Mouse (Mus musculus) mouse embryonic stem cell (cell line): ENCODE data around the gene Glt6d1.
"Not testable (repeated sequence)": the region's sequence is repeated elsewhere in the genome, so short reads cannot be mapped to it uniquely, and the experiment has no call there.

Experiments used
- in situ Hi-C, 2 experiments: fragments of 300-500 bp; cut with MboI; formaldehyde crosslinking; loops; 1 replicate in 1 of 2; 3 replicates in 1 of 2; pipeline ENCODE4 v1.14.3; 2019 to 2020; ENCODE audit warnings: low sequenced_read_pairs in 2 of 2, low pct_unique_long_range_greater_than_20kb in 1 of 2, mixed read lengths in 1 of 2; ENCODE audit not compliant: unreplicated experiment in 1 of 2

The Glt6d1 gene

DNA sequence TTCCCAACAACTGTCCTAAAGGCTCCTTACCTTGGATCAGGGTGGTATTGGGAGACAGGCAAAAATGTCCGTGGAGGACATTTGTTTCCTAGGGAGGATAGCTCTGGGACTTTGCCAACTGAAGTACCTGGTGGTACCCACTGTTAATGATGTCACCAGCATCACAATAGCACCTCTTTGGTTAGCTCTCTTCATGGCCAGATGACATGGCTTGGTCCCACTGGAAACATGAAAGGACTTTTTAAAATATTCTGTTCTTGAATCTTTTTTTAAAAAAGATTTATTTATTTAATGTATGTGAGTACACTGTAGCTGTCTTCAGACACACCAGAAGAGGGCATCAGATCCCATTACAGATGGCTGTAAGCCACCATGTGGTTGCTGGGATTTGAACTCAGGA lies at the start of gene Glt6d1:
TSS of gene Glt6d1 (minus strand) at position 101 of the 400 bp plus-strand sequence.
- in situ Hi-C loops, result not testable (repeated sequence)

DNA sequence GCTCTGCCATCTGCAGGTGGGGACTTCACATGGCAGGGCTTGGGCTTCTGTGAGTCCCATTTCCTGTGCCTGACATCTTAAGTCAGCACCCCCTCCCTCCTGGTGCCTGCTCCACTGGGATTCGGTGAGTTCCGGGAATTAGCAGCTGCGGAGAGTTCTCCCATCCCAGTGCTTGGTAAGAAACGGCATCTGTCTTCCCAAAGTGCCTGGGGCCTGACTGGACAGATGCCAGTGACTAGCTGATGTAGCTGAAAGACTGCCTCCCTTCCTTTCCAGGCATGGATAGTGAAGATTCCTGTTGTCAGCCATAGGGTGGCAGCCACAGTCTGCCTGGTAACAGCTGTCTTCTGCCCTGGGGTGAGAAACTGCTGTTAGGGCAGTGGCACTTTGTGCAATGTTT lies 49.8 kb upstream of the Glt6d1 start:
- in situ Hi-C loops, result no loop called here

DNA sequence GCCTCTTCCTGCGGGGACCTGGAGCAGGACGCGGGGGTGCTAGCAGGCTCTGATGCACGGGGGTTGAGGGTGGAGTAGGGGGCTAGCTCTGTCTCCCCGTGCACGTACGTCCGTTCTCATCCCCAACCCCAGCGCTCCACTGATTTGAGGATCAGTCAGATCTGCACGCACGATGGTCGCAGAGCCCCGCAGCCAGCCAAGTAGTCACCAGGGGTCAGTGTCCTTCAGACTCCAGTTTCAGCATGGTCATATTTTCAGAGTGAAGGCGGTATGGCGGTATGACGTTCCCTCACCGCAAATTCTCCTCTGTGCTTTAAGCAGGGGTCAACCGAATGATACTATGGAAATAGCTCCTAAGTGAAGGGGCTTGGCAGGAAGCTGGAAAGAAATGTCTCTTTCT lies 48.6 kb upstream of the Glt6d1 start:
- in situ Hi-C loops, result no loop called here

DNA sequence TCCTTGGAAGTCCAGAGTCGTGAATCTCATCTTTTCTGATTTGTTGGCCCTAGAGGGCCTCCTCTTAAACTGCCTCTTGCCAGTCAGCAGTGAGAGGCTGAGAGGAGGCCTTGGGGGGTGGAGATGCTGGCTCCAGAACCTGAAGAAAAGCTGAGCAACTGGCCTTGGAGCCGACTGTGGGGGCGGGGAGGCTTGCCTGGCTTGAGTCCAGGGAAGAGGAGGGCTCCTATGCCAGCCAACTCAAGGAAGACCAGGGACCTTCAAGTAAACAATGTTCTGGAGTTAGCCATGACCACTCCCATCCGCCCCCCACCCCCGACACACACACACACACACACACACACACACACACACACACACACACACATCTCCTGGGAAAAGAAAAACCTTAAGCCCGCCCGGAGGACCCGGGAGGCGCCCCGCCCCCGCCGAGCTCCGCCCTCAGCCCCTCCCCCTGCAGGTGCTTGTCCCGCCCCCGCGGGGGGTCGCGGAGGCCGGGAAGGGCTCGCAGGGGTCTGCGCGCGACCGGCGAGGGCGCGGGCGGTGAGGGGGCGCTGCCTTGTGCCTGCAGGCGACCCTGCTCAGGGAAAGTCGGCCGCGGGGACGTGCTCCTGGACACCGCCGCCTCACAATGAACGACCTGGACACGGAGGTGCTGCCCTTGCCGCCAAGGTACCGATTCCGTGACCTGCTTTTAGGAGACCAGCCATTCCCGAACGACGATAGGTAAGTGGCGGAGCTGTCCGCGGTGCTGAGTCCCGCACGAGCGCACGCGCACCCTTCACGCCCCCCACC lies 47.9 kb upstream of the Glt6d1 start, which contains the start of gene Kcnt1:
TSS of gene Kcnt1 (plus strand) at position 398 of the 795 bp plus-strand sequence.
- in situ Hi-C loops, result no loop called here

DNA sequence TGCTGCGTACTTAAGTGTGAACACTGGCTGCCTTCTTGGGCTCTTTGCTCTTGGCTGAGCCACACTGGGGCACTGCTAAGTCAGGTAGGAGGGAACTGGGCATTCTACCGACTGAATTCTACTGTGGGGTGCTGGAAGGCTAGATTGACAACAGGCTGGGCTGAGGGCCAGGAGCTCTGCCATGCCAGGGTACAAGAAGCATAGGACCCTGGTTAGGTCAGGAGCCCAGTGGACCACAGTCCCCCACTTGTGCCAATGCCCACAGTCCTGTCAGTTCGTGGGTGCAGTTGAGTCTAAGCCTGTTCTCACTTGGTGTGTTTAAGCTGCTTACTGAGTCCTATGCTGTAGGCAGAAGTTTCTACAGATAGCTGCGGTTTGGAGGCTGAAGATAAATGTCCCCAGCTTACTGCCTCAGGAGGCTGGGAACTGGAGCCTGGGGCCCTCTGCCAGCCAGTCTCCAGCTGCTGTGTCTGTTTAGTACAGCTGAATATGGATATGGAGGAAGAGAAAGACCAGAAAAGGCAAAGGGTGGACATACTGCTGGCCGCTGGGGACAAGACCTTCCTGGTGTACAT lies 47.1 kb upstream of the Glt6d1 start:
- in situ Hi-C loops, result no loop called here

DNA sequence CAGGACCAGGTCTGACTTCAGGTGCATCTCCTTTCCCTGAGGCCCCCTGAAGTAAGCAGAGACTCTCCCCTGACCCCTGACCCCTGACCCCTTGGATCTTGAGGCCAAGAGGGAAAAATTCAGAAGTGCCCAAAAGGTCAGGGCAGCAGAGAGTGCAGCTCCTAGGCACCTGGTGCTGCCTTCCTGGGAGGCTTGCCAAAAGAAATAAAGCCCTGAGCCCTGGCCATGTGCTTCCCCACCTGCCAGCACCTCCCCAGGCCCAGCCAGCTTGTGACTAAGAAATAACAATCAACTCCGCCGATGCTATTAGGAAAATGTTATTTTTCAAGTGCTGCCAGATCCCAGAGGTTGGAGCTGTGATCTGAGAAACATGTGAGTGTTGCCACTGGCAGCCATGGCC lies 46.4 kb upstream of the Glt6d1 start:
- in situ Hi-C loops, result no loop called here

DNA sequence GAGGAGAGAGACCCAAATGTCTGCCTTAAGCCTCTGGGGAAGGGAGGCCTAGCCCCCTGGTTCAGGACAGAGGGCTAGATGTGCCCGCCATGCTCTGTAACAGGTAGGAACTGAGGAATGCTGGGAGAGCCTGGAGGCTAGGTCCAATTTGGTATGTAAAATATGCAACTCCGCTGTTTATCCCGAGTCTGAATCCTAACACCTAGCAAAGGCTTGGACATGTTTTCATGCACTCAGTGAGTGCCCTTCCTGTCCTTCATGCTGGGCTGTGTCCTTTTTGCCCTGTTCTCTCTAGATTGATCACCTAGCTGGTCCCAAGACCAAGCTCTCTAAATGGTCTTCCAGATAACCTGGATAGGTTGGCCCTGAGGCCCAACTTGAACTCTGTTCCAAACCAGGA lies 44.2 kb upstream of the Glt6d1 start:
- in situ Hi-C loops, result no loop called here

DNA sequence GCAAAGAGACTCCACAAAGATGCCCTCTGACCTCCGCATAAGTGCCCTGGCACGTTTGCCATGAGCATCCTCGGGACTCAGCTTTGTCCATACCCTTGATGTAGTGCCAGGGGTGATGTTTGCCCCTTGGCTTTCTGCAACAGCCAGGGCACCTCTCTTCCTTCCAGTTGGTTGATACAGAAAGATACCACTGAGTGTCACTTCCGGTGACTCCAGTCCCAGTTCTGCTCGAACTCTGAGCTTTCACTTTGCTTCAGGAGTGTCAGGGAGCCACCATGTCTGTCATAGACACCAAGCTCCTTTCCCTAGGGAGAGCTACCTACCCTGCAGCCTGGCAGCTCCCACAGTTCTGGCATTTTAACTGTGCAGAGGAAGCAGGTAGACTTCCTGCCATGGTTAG lies 38.4 kb upstream of the Glt6d1 start:
- in situ Hi-C loops, result no loop called here

DNA sequence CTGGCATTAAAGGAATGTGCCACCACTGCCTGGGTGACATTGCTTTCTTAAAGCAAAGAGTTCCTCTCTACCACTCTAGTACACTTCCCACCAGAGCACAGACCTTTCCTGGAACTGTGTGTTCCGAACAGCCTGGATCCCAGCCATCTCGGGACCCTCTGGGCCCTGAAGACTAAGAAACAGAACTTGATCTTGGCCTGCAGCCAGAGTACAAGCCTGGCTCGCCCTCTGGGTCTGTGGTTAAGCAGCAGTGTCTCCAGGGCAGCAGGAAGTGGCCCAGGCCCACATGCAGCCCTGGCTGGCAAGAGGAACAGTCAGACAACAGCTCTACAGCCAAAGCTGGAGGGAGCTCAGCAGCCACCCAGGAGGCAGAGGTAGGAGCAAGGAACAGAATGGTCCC lies 37.0 kb upstream of the Glt6d1 start:
- in situ Hi-C loops, result no loop called here

DNA sequence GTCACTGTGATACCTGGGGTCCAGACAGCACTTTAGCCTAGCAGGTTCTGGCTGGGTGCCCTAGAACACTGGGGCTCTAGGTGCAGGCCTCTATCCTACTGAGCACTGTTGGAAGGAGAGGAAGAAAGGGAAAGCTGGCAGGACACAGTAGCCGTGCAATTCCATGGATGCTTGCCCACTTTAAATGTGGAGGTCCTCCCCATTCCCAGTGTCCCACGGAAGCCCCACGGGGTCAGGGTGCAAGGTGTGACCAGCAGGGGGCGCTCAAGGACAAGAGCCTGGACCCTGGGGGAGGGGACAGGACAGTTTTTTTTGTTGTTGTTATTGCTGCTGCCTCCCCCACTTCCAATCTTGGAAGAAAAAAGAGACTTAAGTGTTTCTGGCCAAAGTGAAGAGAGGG lies 34.7 kb upstream of the Glt6d1 start:
- in situ Hi-C loops, result no loop called here

DNA sequence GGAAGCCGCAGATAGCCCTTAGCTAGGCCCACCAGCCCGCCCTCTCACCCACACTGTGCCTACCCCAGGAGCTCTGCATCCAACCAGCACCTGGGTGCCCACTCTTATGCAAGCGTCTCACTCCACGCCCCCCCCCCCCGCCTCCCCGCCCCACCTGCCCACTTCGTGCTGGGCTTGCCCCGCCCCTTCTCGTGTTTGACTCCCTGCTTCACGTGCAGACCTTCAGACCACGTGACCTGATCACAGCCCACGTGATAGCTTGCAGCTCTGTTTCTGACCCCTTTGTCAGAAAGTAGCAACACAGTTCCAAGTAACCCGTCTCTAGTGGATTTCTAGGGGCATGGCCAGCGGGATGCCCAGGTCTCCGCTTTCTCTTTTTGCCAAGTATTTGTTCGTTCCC lies 31.6 kb upstream of the Glt6d1 start, which contains the start of gene Sohlh1:
TSS of gene Sohlh1 (minus strand) at position 23 of the 400 bp plus-strand sequence.
- in situ Hi-C loops, result no loop called here

DNA sequence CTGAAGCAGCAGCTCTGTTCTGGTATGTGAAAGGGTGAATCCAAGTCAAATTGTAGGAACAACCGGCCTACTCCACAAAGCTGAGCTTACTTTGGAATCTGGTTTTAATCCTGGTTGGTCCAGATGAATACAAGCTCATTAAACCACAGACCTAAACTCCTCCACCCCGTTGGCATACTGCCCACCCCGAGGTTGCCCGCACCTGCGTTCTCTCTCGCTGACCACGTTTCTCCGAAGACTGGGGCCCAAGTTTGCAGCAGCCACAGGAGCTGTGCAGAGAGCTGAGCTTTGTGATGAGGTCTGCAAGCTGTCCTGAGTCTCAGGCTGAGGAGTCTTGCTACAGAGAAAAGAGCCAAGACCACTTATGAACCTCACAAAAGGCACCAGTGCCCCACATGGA lies 30.9 kb upstream of the Glt6d1 start:
- in situ Hi-C loops, result no loop called here

DNA sequence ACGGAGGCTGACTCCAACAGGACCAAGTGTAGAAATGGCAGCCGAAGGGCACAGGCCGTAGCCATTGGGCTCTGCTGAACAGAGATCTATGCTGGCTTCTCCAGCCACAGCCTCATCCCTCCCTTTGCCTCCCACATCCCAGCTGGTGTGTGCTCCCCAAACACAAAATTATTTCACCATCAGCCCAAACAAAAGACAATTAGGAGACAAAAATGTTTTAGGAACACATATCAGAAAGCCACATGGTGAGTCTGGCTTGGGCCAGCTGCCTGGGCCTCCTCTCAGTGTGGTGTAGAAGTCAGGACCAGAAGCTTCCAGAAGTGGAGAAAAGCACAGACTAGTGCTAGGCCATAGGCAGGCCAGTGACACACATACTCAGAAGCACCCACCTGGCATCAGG lies 28.4 kb upstream of the Glt6d1 start:
- in situ Hi-C loops, result no loop called here

DNA sequence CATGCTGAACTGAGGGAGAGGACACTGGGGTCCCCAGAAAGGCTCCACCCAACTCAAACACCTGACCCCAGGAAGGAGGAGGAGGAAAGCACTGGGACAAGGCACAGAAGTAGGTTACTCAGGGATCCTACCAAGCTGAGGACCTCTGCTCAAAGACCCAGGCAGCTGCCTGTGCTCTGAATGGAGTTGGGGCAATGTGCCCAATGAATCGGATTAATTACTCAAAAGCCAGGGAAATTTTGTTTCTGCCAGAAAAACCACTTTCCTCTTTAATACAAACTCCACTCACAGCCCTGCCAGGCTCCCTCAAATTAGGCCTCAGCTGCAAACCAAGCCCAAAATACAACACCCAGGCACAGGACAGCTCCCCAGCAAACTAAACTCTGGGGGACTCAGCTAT lies 27.1 kb upstream of the Glt6d1 start:
- in situ Hi-C loops, result no loop called here

DNA sequence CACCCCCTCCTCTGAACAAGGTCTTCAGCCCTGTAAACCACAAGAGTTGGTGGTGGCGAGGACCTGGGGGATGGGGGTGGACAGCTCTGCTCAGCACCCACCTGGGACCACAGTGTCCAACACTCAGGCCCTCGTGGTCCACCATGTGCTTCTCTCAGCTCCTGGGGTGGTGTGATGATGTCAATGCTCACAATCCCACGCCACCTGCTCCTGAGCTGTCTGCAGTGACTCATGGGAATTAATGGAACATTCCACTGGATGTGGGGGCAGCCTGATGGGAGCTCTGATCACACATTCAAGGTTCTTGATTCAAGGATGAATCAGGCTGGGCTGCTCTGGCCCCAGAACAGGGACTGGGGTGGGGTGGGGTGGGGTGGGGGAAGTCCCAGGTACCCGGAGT lies 26.5 kb upstream of the Glt6d1 start:
- in situ Hi-C loops, result no loop called here

DNA sequence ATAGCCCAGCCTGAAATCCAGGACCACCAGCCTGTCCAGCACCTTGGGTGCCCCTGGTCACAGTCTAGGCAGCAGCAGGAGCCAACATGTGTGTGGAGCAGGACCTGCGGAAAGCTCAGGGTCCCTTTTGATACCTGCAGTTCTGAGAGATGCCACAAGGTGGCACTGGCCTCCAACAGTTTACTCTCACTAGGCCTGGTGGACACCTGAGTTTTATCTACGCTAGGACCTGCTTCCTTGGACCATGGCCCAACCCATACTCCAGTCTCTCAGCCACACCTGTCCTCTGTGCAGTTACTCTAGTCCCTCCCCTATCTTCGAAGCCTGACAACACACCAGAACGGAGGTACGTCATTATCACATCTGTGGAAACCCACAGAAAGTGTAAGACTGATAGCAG lies 20.6 kb upstream of the Glt6d1 start:
- in situ Hi-C loops, result no loop called here

DNA sequence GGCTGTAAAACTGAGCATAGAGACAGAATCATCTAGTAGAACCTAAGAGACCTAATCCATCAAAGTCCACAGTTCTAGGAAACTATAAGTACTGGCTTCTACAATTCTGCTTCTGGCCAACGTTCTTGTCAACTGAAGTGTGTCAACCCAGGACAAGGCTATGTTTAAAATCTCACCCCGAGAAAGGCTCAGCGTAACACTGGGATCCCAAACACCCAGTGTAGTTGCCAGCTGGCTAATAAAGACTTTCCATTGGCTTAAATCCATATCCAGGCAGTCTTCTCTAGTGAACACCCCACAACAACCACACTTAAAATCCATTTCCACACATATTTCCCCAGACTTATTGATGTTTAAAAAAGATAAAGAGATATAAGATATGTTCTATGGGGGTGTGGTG lies 15.1 kb upstream of the Glt6d1 start:
- in situ Hi-C loops, result no loop called here

DNA sequence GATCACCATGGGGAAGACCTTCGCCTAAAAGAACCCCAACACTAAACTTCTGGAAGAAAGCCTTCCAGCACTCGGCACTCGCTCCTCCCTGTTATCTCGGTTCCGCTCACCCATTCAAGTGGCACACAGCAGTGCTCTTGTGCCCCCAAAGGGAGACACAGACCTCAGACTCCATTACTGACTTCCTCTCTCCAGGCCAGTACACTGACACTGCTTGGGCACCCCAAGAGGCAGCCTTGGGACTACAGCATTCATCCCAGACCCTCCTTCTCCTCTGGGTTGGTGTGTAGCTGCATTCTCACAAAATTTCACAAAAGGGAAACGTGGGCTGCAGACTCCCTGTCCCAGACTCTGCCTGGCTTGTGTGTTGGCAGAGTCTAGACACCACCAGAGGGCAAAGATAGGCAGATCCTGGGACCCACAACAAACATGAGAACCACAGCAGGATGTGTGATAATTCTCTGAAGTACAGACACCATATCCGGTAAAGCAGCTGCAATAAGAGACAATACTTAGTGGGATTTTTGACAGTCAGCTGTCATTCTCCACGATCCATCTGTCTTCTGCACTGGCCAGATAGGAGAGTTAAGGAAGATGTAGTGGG lies 12.8 kb upstream of the Glt6d1 start:
- in situ Hi-C loops, result no loop called here

DNA sequence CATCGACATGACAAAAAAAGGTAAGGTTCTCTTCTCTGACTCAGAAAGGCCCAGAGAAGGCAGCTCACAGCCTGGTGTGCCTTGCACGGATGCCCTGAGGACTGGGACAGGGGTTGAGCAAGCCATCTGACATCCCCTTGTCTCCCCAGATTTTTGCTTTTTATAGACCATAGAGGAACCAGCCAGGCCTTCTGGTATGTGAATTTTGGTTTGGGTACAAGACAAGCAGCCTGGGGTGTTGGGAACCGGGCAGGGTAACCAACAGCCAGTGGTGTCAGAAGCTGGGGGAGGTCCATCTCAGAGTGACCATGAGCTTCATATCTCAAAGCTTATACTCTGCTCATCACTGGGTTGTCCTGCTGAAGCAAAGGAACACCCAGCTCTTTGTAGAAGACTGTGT lies 9.1 kb upstream of the Glt6d1 start:
- in situ Hi-C loops, result no loop called here

DNA sequence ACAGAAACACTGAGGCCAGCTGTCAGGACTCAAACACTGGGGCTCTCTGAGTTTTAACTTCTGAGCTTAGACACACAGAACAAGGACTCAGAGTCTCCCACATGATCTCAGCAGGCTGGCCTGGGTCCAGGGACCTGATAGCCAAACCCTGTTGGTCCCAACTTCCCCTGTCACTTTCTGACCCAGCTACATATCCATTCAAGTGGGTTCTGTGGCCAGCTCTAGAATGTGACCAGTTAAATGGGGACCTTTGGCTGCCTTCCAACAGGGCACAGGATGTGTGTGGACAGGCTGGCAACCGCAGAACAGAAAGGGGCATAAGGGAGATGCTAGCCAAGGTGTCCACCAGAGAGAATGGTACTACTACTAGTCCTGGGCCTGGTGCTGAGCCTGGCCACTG lies 7.2 kb upstream of the Glt6d1 start, which contains the start of gene Lcn9:
TSS of gene Lcn9 (plus strand) at position 348 of the 400 bp plus-strand sequence.
- in situ Hi-C loops, result no loop called here
